Mouse (Mus musculus) MEL (cell line): ENCODE data around the gene Lman2. TPM values are rescaled to one million over a fixed set of nuclear protein-coding genes. Genes with fewer than 3 reads are reported as not detected.

Source experiments
- DNase-seq: peaks from one replicate; pipeline ENCODE4 v3.0.0; 2011; ENCODE audit warnings: low read depth, low spot score
- H3K27ac ChIP-seq: 2 replicates; pipeline ENCODE4 v1.5.1; 2012; ENCODE audit warnings: low read depth, mild to moderate bottlenecking, control low read depth, low read length, moderate library complexity; ENCODE audit not compliant: control insufficient read depth
- H3K27me3 ChIP-seq, 2 experiments: fragments of 150-350 bp in 1 of 2; sonication (generic) in 1 of 2; 2 replicates each; pipeline ENCODE4 v1.6.1; 2012; ENCODE audit warnings: low read length in 2 of 2, mild to moderate bottlenecking in 2 of 2, improper control_type of control experiment in 1 of 2, moderate library complexity in 1 of 2; ENCODE audit not compliant: insufficient read depth in 2 of 2, control insufficient read depth in 1 of 2
- H3K36me3 ChIP-seq, 2 experiments: 2 replicates each; pipeline ENCODE4 v1.6.1; 2012 to 2014; ENCODE audit warnings: low read length in 2 of 2, improper control_type of control experiment in 1 of 2, inconsistent platforms in 1 of 2, mild to moderate bottlenecking in 1 of 2; ENCODE audit not compliant: insufficient read depth in 2 of 2, control insufficient read depth in 1 of 2
- H3K4me1 ChIP-seq, 2 experiments: fragments of 150-350 bp in 1 of 2; sonication (generic) in 1 of 2; 2 replicates each; pipeline ENCODE4 v1.6.1; 2012; ENCODE audit warnings: low read length in 2 of 2, improper control_type of control experiment in 1 of 2, mild to moderate bottlenecking in 1 of 2; ENCODE audit not compliant: insufficient read depth in 2 of 2, control insufficient read depth in 1 of 2
- H3K4me3 ChIP-seq, 2 experiments: fragments of 150-350 bp in 1 of 2; sonication (generic) in 1 of 2; 2 replicates each; pipeline ENCODE4 v1.5.1; 2012; ENCODE audit warnings: low read depth in 2 of 2, low read length in 2 of 2, mild to moderate bottlenecking in 2 of 2, moderate library complexity in 2 of 2, control low read depth in 1 of 2, improper control_type of control experiment in 1 of 2; ENCODE audit not compliant: control insufficient read depth in 1 of 2, insufficient read depth in 1 of 2
- H3K79me2 ChIP-seq: 2 replicates; pipeline ENCODE4 v1.6.1; 2012; ENCODE audit warnings: mild to moderate bottlenecking, low read length, moderate library complexity; ENCODE audit not compliant: control insufficient read depth, poor library complexity, insufficient read depth
- H3K9ac ChIP-seq: 2 replicates; pipeline ENCODE4 v1.6.1; 2012; ENCODE audit warnings: low read depth, mild to moderate bottlenecking, control low read depth, low read length, moderate library complexity; ENCODE audit not compliant: control insufficient read depth, poor library complexity, severe bottlenecking
- H3K9me3 ChIP-seq: fragments of 150-350 bp; sonication (generic); replicated peaks from 2 replicates; pipeline ENCODE4 v1.6.1; 2012; ENCODE audit warnings: mild to moderate bottlenecking, low read length, improper control_type of control experiment, moderate library complexity; ENCODE audit not compliant: insufficient read depth
- BHLHE40 ChIP-seq: IDR thresholded peaks from 2 replicates; pipeline ENCODE4 v1.6.1; 2012; ENCODE audit warnings: low read depth, mild to moderate bottlenecking, inconsistent platforms, low read length, improper control_type of control experiment, borderline replicate concordance
- CHD2 ChIP-seq: IDR thresholded peaks from 2 replicates; pipeline ENCODE4 v1.6.1; 2011; ENCODE audit warnings: low read length, improper control_type of control experiment
- CTCF ChIP-seq, 3 experiments: IDR thresholded peaks in 2 of 3; conservative IDR thresholded peaks in 1 of 3; 2 replicates each; pipeline ENCODE4 v1.5.1; 2011 to 2012; ENCODE audit warnings: low read length in 3 of 3, low read depth in 2 of 3, mild to moderate bottlenecking in 2 of 3, improper control_type of control experiment in 1 of 3, inconsistent platforms in 1 of 3, mixed read lengths in 1 of 3, moderate library complexity in 1 of 3; ENCODE audit not compliant: control insufficient read depth in 1 of 3, insufficient read depth in 1 of 3, poor library complexity in 1 of 3, severe bottlenecking in 1 of 3
- ELF1 ChIP-seq: IDR thresholded peaks from 2 replicates; pipeline ENCODE4 v1.6.1; 2014; ENCODE audit warnings: low read depth, mild to moderate bottlenecking, inconsistent platforms, low read length, improper control_type of control experiment, moderate library complexity
- EP300 ChIP-seq, 2 experiments: IDR thresholded peaks; 2 replicates each; pipeline ENCODE4 v1.6.1; 2011; ENCODE audit warnings: improper control_type of control experiment in 2 of 2, low read length in 2 of 2, low read depth in 1 of 2, mild to moderate bottlenecking in 1 of 2
- KAT2A ChIP-seq: conservative IDR thresholded peaks from 2 replicates; pipeline ENCODE4 v1.6.1; 2012; ENCODE audit warnings: low read depth, low read length, improper control_type of control experiment, inconsistent platforms
- MAFK ChIP-seq: IDR thresholded peaks from 2 replicates; pipeline ENCODE4 v1.6.1; 2011; ENCODE audit warnings: low read depth, mild to moderate bottlenecking, low read length, improper control_type of control experiment, borderline replicate concordance
- MAX ChIP-seq: IDR thresholded peaks from 2 replicates; pipeline ENCODE4 v1.6.1; 2011; ENCODE audit warnings: low read length, improper control_type of control experiment
- MXI1 ChIP-seq: IDR thresholded peaks from 2 replicates; pipeline ENCODE4 v1.6.1; 2011; ENCODE audit warnings: mild to moderate bottlenecking, low read depth, low read length, improper control_type of control experiment
- POLR2A ChIP-seq, 2 experiments: IDR thresholded peaks; 2 replicates each; pipeline ENCODE4 v1.6.1; 2011 to 2012; ENCODE audit warnings: low read length in 2 of 2, mild to moderate bottlenecking in 2 of 2, control low read depth in 1 of 2, improper control_type of control experiment in 1 of 2, low read depth in 1 of 2, moderate library complexity in 1 of 2; ENCODE audit not compliant: control insufficient read depth in 1 of 2, insufficient read depth in 1 of 2, poor library complexity in 1 of 2
- USF1 ChIP-seq: IDR thresholded peaks from 2 replicates; pipeline ENCODE4 v1.6.1; 2014; ENCODE audit warnings: low read depth, mild to moderate bottlenecking, inconsistent platforms, low read length, improper control_type of control experiment, moderate library complexity
- ZC3H11A ChIP-seq: IDR thresholded peaks from 2 replicates; pipeline ENCODE4 v1.6.1; 2012; ENCODE audit warnings: low read depth, mild to moderate bottlenecking, inconsistent platforms, low read length, improper control_type of control experiment
- polyA plus RNA-seq, 2 experiments: library from polyadenylated mRNA; stranded (reverse) in 1 of 2; unstranded in 1 of 2; fragments of >175 nt in 1 of 2; fragments of >200 nt in 1 of 2; gene quantifications; 2 replicates each; pipeline versions ENCODE4 v1.2.1 to v1.2.4; 2012; ENCODE audit warnings: low replicate concordance in 2 of 2, low read depth in 1 of 2; ENCODE audit not compliant: insufficient read length in 2 of 2, insufficient read depth in 1 of 2, missing spikeins in 1 of 2
- total RNA-seq: library from RNA; depleted of rRNA; stranded (reverse); fragments of 300-350 nt; gene quantifications from 2 replicates; pipeline ENCODE4 v1.2.3, GENCODE M21; 2012; rRNA removed

Gene Lman2
- total and polyA plus RNA-seq, 3 experiments = 86.1 to 239 (median 145) TPM

GRCm38 (mm10) chr13:55300913-55301312, 61.7 kb downstream of the Lman2 start:
- H3K79me2 ChIP-seq = no peaks in the 10 kb centered on the region
- no peak overlapping the region for H3K9ac ChIP-seq
- no peaks in the 10 kb centered on the region; a peak in 2 of 4 replicates for H3K36me3 ChIP-seq
- no peak overlapping the region for H3K27ac ChIP-seq
- DNase-seq = no peak
- H3K9me3 ChIP-seq = no peaks in the 10 kb centered on the region
- H3K4me1 ChIP-seq = no peaks in the 10 kb centered on the region
- TF ChIP-seq USF1 = no peak
- no peak for TF ChIP-seq ZC3H11A
- no peak for TF ChIP-seq EP300 (IDR thresholded peaks at IDR 0.05; ENCODE audit: low read depth in 1 of 2, low read length in 2 of 2)
- no peak for TF ChIP-seq BHLHE40
- no peak for TF ChIP-seq KAT2A
- no peak for TF ChIP-seq MXI1
- TF ChIP-seq CHD2 = no peak
- TF ChIP-seq MAX = no peak
- TF ChIP-seq POLR2A (IDR thresholded peaks at IDR 0.05; ENCODE audit: control insufficient read depth in 1 of 2, insufficient read depth in 1 of 2, low read depth in 1 of 2, low read length in 2 of 2, poor library complexity in 1 of 2) = no peak
- no peak for TF ChIP-seq CTCF (IDR thresholded peaks at IDR 0.05 in 2 of 3, conservative IDR thresholded peaks at IDR 0.05 in 1 of 3; ENCODE audit: control insufficient read depth in 1 of 3, insufficient read depth in 1 of 3, low read depth in 2 of 3, low read length in 3 of 3, poor library complexity in 1 of 3, severe bottlenecking in 1 of 3)
- no peak for TF ChIP-seq ELF1
- H3K27me3 ChIP-seq = no peaks in the 10 kb centered on the region
- no peak overlapping the region for H3K4me3 ChIP-seq

GRCm38 (mm10) chr13:55296760-55297159, 65.8 kb downstream of the Lman2 start:
- Histone ChIP-seq H3K27ac (no peak overlapping the region), H3K4me1 (no peaks in the 10 kb centered on the region)
- DNase-seq = no peak
- TF ChIP-seq MAFK (peak; percentile 99), USF1 (no peak), ELF1 (no peak)
- TF ChIP-seq, all 39 proteins: peak for 1
- Histone ChIP-seq H3K9me3 (no peaks in the 10 kb centered on the region), H3K9ac (no peak overlapping the region), H3K27me3 (no peaks in the 10 kb centered on the region), H3K36me3 (peaks cover 0 to 4% of the 10 kb centered on the region in 2 experiments; a peak in 1 of 4 replicates), H3K4me3 (no peak overlapping the region), H3K79me2 (no peaks in the 10 kb centered on the region)

Other genes starting within 250 kb of the Lman2 start
- not detected in 2 replicates for gene Gm17617, start 229.2 kb downstream of the Lman2 start, total RNA-seq
- not detected for gene Gm17617, start 229.2 kb downstream of the Lman2 start, polyA plus RNA-seq
- gene Fgfr4, start 210.1 kb downstream of the Lman2 start, total RNA-seq = not detected in 2 replicates
- gene Fgfr4, start 210.1 kb downstream of the Lman2 start, polyA plus RNA-seq = not detected
- gene Nsd1, start 153.0 kb downstream of the Lman2 start, total RNA-seq = 10.0 and 13.3 TPM in 2 replicates
- gene Nsd1, start 153.0 kb downstream of the Lman2 start, polyA plus RNA-seq = 10 to 100 TPM in 1 of 2 experiments, 1 to 10 TPM in 1; 6.3 to 59.3 TPM
- gene Prelid1, start 42.3 kb downstream of the Lman2 start, total RNA-seq = 203 and 263 TPM in 2 replicates
- gene Prelid1, start 42.3 kb downstream of the Lman2 start, polyA plus RNA-seq = 100 to 1,000 TPM in 1 of 2 experiments, not detected in 1; 630 TPM
- gene Rab24, start 40.8 kb downstream of the Lman2 start, total RNA-seq = 74.3 and 75.8 TPM in 2 replicates
- gene Rab24, start 40.8 kb downstream of the Lman2 start, polyA plus RNA-seq = 10 to 100 TPM in 1 of 2 experiments, not detected in 1; 71.0 TPM
- 3.9 and 4.7 TPM in 2 replicates for gene Mxd3, start 33.0 kb downstream of the Lman2 start, total RNA-seq
- 1 to 10 TPM in 1 of 2 experiments, not detected in 1; 9.3 TPM for gene Mxd3, start 33.0 kb downstream of the Lman2 start, polyA plus RNA-seq
- gene Rgs14, start 6.9 kb upstream of the Lman2 start, total RNA-seq = 14.4 TPM in 2 replicates
- 10 to 100 TPM in 1 of 2 experiments, not detected in 1; 20.5 TPM for gene Rgs14, start 6.9 kb upstream of the Lman2 start, polyA plus RNA-seq
- not detected in 2 replicates for gene Slc34a1, start 35.4 kb upstream of the Lman2 start, total RNA-seq
- gene Slc34a1, start 35.4 kb upstream of the Lman2 start, polyA plus RNA-seq = not detected
- not detected in 2 replicates for gene Pfn3, start 52.4 kb upstream of the Lman2 start, total RNA-seq
- gene Pfn3, start 52.4 kb upstream of the Lman2 start, polyA plus RNA-seq = not detected
- not detected in 2 replicates for gene F12, start 64.0 kb upstream of the Lman2 start, total RNA-seq
- not detected for gene F12, start 64.0 kb upstream of the Lman2 start, polyA plus RNA-seq
- 75.9 and 83.2 TPM in 2 replicates for gene Grk6, start 82.3 kb upstream of the Lman2 start, total RNA-seq
- gene Grk6, start 82.3 kb upstream of the Lman2 start, polyA plus RNA-seq = 10 to 100 TPM in 1 of 2 experiments, not detected in 1; 96.7 TPM
- 2.4 and 2.7 TPM in 2 replicates for gene Prr7, start 101.5 kb upstream of the Lman2 start, total RNA-seq
- gene Prr7, start 101.5 kb upstream of the Lman2 start, polyA plus RNA-seq = 1 to 10 TPM in 1 of 2 experiments, not detected in 1; 8.7 TPM
- 0.04 and 0.10 TPM in 2 replicates for gene Dbn1, start 125.3 kb upstream of the Lman2 start, total RNA-seq
- under 1 TPM in 1 of 2 experiments, not detected in 1; 0.53 TPM for gene Dbn1, start 125.3 kb upstream of the Lman2 start, polyA plus RNA-seq
- gene Pdlim7, start 150.9 kb upstream of the Lman2 start, total RNA-seq = 12.3 and 15.7 TPM in 2 replicates
- 10 to 100 TPM in 1 of 2 experiments, not detected in 1; 40.6 TPM for gene Pdlim7, start 150.9 kb upstream of the Lman2 start, polyA plus RNA-seq
- gene Dok3, start 166.5 kb upstream of the Lman2 start, total RNA-seq = 1.4 and 1.6 TPM in 2 replicates
- gene Dok3, start 166.5 kb upstream of the Lman2 start, polyA plus RNA-seq = 1 to 10 TPM in 1 of 2 experiments, not detected in 1; 4.3 TPM
- gene Ddx41, start 173.9 kb upstream of the Lman2 start, total RNA-seq = 58.5 and 61.6 TPM in 2 replicates
- 10 to 100 TPM in 1 of 2 experiments, not detected in 1; 88.8 TPM for gene Ddx41, start 173.9 kb upstream of the Lman2 start, polyA plus RNA-seq
- 11.7 and 11.9 TPM in 2 replicates for gene Fam193b, start 208.3 kb upstream of the Lman2 start, total RNA-seq
- 10 to 100 TPM in 1 of 2 experiments, not detected in 1; 38.7 TPM for gene Fam193b, start 208.3 kb upstream of the Lman2 start, polyA plus RNA-seq
- 185 and 222 TPM in 2 replicates for gene Tmed9, start 210.9 kb upstream of the Lman2 start, total RNA-seq
- gene Tmed9, start 210.9 kb upstream of the Lman2 start, polyA plus RNA-seq = 100 to 1,000 TPM in 1 of 2 experiments, not detected in 1; 218 TPM
- gene B4galt7, start 237.1 kb upstream of the Lman2 start, total RNA-seq = 15.0 and 18.0 TPM in 2 replicates
- gene B4galt7, start 237.1 kb upstream of the Lman2 start, polyA plus RNA-seq = 10 to 100 TPM in 1 of 2 experiments, not detected in 1; 19.9 TPM